Mouse (Mus musculus) heart, postnatal 10 days (tissue): ENCODE measurements around the gene Sdr39u1. TPM values are rescaled to one million over a fixed set of nuclear protein-coding genes. Genes with fewer than 3 reads are reported as not detected.

Source experiments
- DNase-seq, 2 experiments: peaks; one replicate each; pipeline ENCODE4 v3.0.0; 2021
- intact Hi-C: fragments of 180-260 bp; cut with DNase I; formaldehyde crosslinking; loops from one replicate; pipeline ENCODE4 v1.15.1; 2025
- total RNA-seq, 2 experiments: library from RNA; stranded (reverse); gene quantifications; 2 replicates each; pipeline ENCODE4 v1.2.3; 2021

Sdr39u1 gene
- 10 to 100 TPM; 73.2 to 79.9 TPM for total RNA-seq

DNA sequence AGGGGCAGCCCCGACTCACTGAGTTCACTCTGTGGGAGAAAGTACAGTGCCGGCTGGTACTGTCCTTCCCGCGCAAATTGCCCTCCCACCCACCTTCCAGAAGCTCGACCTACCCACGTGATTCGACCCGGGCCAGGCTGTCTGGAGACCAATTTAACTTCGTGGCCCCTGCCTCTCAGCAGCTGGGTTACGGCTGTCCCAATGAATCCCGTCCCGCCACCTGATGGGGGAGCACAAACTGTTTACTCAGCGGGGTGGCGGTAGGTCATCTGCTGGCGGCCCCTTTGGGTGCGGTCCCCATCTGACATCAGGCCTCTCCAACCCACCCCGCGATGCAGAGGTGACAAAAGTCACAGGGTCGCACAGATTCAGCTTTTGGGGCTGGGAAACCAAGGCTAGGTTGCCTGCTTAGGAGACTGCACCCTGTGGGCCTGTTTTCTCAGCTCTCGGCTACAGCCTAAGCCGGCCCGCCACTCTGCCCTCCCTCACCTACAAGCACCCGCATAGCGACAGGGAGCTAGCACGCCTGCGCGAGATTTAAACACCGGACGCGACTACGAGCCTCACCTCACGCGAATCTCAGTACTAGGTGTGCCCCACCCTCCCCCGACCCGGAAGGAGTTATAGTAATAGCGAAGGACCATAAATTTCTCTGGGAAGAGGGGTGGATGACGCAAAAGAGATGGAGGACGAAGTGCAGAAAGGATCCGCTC is at the start of gene Sdr39u1:
TSS of gene Sdr39u1 (minus strand) at position 593 of the 713 bp plus-strand sequence.
- DNase-seq = peak; percentile 89 to 90
- intact Hi-C loops = no loop called here

GRCm38 (mm10) chr14:55946269-55946969 is 46.3 kb upstream of the Sdr39u1 start:
- intact Hi-C loops = no loop called here
- peak in 1 of 2 experiments; percentile 3 for DNase-seq

DNA sequence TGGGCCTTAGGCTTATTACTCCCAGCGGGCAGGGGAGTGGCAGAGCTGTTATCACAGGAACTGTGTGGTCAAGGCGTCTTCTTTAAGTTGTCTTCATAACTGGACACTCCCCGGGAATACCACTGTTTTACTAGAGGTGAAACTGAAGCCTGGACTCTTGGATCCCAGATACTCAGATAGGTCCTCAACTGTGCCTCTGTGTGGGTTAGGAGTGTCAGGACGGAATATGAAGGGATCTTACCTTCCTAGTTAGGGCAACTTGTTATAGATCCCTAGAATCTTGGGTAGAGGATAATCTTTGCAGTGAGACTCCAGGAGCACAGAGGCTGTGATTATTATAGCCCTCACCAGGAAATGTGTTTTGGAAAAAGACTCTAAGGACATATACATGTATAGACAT is 44.5 kb upstream of the Sdr39u1 start, which contains the start of gene Cma1:
TSS of gene Cma1 (minus strand) at position 101 of the 400 bp plus-strand sequence.
- intact Hi-C loops = no loop called here
- DNase-seq = no peak

GRCm38 (mm10) chr14:55943601-55944000 is 43.5 kb upstream of the Sdr39u1 start:
- no peak for DNase-seq
- intact Hi-C loops = no loop called here

- intact Hi-C loops = no loop called here
These were observed 40.1 kb upstream of the Sdr39u1 start for GRCm38 (mm10) chr14:55940070-55940800.

DNA sequence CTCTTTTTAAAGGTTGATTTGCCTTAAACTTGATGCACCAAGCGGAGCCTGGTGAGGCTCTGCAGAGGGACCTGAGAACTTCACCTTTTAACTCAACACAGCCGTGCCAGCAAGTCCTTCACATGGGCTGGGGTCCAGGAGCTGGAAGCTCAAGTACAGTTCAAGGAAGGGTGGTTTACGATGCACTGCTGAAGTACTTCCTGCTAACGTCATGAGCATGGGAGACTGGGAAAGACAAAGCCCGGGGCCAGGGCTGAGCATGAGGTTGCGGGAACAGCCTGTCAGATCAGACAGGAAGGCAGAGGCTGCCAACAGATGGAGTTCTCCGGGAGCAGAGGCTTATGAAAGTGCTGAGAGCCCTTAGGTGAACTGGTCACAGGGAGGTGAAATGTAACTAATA is 33.5 kb upstream of the Sdr39u1 start:
- intact Hi-C loops = no loop called here
- peak; percentile 56 to 61 for DNase-seq

More at GRCm38 (mm10) chr14:55940070-55940800, 40.1 kb upstream of the Sdr39u1 start:
- no peak for DNase-seq

GRCm38 (mm10) chr14:55929263-55929997 is 29.3 kb upstream of the Sdr39u1 start:
- DNase-seq = no peak
- intact Hi-C loops = no loop called here

GRCm38 (mm10) chr14:55926847-55927246 is 26.8 kb upstream of the Sdr39u1 start:
- DNase-seq = no peak
- intact Hi-C loops = no loop called here

- intact Hi-C loops = no loop called here
- peak in 1 of 2 experiments; percentile 9 for DNase-seq
These were observed 22.6 kb upstream of the Sdr39u1 start for GRCm38 (mm10) chr14:55922475-55923232.

DNA sequence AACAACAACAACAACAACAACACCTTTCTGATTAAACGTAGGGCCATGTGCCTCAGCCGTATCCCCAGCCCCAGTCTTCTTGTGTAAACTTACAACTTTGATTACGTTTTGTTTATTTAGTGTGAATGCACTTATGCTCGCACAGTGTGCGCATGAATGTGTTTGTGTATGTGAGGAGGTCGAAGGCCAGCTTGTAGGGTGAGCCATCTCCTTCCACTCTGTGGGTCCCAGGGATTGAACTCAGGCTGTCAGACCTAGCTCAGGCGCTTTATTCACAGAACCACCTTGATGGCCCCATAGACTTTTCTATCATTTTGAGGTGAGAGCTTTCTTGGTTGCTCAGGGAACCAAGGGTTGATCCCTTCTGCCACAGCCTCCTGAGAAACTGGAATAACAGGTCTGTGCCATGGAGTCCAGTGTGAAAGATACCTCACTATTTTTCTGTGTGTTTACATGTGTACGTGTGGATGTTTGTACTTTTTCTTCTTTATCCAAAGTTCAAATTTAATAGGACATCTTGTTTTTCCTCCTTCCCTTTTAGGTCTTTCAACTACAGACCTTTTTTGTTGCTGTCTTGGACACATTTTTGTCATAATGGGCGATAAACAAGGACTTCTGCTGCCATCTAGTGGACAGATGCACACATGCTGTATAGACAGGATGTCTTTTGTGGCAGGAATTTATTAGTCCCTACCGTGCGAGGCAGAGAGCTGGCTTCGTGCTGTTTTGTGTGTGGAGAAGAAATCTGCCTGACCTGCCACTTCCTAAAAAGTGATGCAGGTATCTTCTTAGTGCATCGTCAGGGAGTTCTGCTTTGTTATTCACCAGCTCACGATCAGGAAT is 18.4 kb upstream of the Sdr39u1 start:
- intact Hi-C loops = loop anchor here (1.0 to 2.0 kb wide), 2 partner anchors 46 to 95 kb away; partner anchors contain the start of gene Nfatc4
- DNase-seq = peak; percentile 86 to 89

DNA sequence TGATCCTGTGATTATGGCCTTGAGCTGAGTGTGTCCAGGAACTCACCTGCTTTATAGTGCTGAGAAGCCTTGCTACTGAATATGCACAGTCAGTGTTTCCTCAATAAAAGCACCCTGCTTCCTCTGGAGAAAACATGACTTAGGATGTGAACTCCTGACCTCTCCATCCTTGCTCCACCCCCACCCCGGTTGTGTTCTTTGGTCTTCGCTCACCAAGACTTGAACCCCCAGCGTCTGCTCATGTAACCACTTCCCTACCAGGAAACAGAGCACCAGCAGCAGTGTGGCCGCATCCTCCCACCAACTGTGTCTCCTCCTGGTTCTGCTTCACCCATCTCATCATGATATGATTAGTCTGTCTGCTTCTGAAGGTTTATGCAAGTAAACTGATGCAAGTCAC is 13.3 kb upstream of the Sdr39u1 start:
- intact Hi-C loops = no loop called here
- no peak for DNase-seq

DNA sequence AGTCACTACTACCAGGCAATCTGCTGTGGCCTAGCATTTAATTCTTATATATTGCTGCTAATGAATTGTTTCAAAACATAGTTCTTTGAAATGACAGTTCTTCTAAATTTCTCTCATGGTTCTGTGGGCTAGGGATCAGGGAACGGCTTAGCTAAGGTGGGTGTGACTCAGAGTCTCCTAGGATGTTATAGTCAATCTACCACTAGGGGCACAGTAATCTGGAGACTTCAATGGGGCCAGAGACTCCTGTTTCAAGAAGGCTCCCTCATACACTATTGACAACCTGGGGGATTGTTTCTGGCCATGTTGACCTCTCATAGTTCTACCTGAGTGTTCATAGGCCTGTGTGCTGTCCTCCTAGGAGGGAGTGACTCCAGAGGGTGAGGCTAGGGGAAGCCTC is 5.4 kb upstream of the Sdr39u1 start:
- no peak for DNase-seq
- intact Hi-C loops = loop anchor here (1.0 kb wide), 1 partner anchor 40 kb away; no protein-coding TSS in a partner anchor

DNA sequence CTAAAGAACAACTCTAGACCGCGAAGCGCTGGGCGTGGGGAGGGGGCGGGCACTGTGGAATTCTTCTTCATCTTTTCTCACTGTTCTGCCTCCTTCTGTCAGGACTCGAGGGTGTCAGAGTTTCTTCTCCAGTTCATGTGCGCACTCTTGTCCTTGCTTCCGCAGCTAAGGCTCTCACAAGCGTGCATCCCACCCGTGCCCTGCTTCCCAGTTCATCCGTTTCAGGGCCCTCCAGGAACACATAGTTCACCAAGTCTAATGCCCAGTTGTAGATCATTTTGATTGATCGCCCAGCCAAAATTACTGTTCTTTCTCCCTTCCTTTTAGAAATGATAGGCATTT is 292 bp upstream of the Sdr39u1 start:
- DNase-seq = no peak
- intact Hi-C loops = no loop called here

DNA sequence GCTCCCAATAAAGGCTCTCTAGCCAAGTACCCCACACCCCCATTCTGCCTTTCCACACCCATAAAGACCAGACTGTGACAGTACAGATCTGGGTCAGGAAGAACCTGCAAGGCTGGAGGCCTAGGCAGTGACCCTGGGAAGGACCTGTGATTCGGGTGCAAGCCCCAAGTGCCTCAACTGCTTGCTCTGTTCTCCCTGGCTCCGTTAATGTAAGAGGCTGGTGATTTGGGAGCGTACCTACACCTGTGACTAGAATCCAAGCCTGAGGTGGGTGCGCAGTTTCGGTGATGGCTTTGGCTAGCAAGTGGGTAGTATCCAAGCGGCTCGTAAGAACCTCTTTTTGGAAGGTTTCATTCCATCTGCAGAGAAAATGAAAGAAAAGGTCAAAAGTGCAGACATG is 1.1 kb downstream of the Sdr39u1 start:
- no peak for DNase-seq
- intact Hi-C loops = no loop called here

GRCm38 (mm10) chr14:55897671-55898070 is 2.4 kb downstream of the Sdr39u1 start:
- peak in 1 of 2 experiments; percentile 14 for DNase-seq
- intact Hi-C loops = no loop called here

DNA sequence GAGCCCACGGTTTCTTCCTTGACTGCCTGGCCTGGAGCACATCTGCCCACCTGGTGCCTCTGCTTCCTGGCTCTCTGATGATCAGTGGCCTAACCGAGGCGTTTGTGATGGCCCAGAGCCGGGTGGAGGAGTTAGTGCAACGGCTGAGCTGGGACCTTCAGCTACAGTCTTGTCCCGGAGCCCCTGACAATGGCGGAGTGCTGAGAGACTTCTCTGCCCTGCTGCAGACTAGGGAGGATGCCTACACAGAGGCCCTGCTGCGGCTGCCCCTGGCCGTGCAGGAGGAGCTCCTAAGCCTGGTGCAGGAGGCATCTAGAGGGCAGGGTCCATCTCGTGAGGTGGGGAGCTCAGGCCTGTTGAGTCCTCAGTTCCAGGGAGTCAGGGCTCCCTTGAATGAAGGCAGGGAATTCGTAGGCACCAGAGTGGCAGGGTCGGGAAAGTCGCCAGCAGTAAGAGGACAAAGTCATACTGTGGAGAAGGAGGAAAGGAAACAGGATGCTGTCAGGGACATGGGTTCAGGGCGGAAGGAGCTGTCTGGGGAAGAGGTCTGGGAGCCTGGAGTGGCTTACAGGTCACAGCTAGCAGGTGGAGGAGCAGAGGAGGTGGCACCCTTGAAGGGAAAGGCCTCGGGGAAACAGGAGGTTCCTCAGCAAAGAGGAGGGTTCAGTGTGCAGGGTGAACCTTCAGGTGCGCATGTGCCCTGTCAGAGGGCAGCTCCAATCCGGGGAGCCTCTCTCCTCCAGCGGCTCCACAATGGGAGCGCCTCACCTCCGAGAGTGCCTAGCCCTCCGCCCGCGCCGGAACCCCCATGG is 13.3 kb downstream of the Sdr39u1 start:
- no peak for DNase-seq
- intact Hi-C loops = no loop called here

DNA sequence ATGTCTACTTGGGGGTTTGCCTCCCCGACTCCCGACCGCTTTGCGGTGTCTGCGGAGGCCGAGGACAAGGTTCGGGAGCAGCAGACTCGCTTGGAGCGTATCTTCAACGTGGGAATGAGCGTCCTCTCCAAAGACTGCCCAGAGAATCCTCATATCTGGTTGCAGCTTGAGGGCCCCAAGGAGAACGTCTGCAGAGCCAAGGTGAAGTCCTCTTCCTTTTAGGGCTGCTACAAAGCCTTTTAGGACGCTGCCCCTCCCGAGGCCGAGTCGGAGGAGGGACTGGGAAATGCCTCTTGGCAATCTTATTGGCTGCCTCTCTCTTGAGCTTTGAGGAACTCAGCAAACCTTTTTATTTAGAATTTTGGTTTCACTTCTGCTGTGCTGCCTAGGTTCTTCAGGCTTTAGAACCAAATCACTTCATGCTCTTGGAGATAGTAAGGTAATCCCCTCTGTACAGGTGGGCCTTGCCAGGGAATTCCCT is 14.3 kb downstream of the Sdr39u1 start:
- intact Hi-C loops = no loop called here
- DNase-seq = peak; percentile 65 to 66
